Mouse (Mus musculus) megakaryocyte, embryonic 14.5 days (primary cell): ENCODE data around the gene Tcstv3.

ENCODE experiments used
- FLI1 ChIP-seq: IDR thresholded peaks from 2 replicates; pipeline ENCODE4 v1.6.1; 2012; ENCODE audit warnings: low read length, inconsistent platforms, mixed read lengths
- GATA1 ChIP-seq: IDR thresholded peaks from 3 replicates; pipeline ENCODE4 v1.6.1; 2012; ENCODE audit warnings: mixed read lengths, low read length, inconsistent platforms, borderline replicate concordance

DNA sequence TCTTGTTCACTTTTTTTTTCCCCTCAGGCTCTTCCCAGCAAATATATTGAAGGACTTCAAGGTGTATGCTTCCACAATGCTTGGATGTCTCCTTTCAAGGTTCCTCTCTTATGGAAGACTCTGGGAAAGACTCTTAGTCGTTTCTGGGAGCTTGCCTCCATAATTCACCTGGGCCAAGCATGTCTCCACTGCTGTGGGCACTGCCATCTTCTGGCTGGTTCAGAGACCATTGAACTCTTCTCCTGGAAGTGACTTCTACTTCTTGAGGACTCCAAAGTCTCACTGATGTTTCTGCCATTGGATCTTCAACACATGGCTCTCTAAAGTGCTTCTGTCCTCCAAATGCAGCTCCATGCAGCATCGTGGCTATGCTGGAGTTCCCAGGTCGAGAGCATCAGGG lies 3.5 kb downstream of the Tcstv3 start:
- TF ChIP-seq GATA1 = no peak
- no peak for TF ChIP-seq FLI1
